Mouse (Mus musculus): ENCODE data around the gene Glrx5. TPM values are rescaled to one million over a fixed set of nuclear protein-coding genes. Genes with fewer than 3 reads are reported as not detected.

Glrx5 gene
- total and polyA plus RNA-seq, 3 experiments = 38.5 to 112 (median 79.5) TPM

DNA sequence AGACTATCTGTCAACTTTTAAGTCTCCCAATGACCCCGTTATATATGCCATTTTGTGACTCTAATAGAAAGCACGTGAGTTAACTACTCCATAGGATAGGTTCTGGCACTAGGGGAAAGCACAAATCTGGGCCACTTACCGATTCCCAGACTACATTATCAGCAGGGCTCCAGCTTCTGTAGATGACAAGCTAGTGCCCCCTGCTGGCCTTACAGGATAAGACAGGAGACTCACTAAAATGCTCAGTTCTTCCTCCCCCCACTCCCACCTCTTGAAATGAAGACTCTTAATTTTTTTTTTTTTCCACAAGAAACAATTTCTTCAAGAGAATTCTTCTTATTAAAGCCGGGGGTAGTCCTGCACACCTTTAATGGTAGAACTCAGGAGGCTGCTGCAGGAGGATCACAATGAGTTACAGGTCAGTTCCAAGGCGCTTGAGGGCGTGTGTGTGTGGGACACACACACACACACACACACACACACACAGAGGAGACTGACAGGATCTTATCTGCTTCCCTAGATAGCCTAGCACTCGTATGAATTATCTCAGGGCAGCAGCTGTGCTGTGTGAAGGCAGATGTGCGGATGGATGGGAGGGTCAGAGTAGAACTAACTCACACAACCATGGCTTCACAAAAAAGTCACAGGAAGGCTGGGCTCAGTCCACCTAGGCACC is 7.1 kb upstream of the Glrx5 start:
- H3K27me3 ChIP-seq (replicated peaks) = no peaks in the 10 kb centered on the region
- in situ Hi-C loops (cut with MboI; ENCODE audit: low pct_ligation_motif_present, low pct_unique_long_range_greater_than_20kb, low sequenced_read_pairs) = no loop called here
- H3K27ac ChIP-seq (ENCODE audit: insufficient read depth, low read depth) = peak overlapping the region; percentile 25
- peaks cover 25 to 66% of the 10 kb centered on the region in 2 experiments for H3K4me1 ChIP-seq (ENCODE audit: control insufficient read depth in 1 of 2, insufficient read depth in 2 of 2)
- peaks cover 6% of the 10 kb centered on the region for H3K9me3 ChIP-seq (replicated peaks; ENCODE audit: low read length)
- DNase-seq (ENCODE audit: extremely low read depth) = peak; percentile 87
- TF ChIP-seq MYC (IDR thresholded peaks at IDR 0.05; ENCODE audit: low read depth, low read length) (peak; percentile 74), BHLHE40 (IDR thresholded peaks at IDR 0.05; ENCODE audit: low read depth, low read length) (peak; percentile 79), ELF1 (IDR thresholded peaks at IDR 0.05; ENCODE audit: low read depth, low read length) (0 out of 2 replicates have a peak, but pooled peaks have one; percentile 17), RAD21 (IDR thresholded peaks at IDR 0.05; ENCODE audit: low read depth, low read length) (peak; percentile 99), POLR2A (IDR thresholded peaks at IDR 0.05; ENCODE audit: low read depth, low read length) (no peak), CTCF (conservative IDR thresholded peaks at IDR 0.05 in 1 of 2, IDR thresholded peaks at IDR 0.05 in 1 of 2; ENCODE audit: low read depth in 2 of 2, low read length in 2 of 2) (peak; percentile 78 to 97), IRF4 (IDR thresholded peaks at IDR 0.05; ENCODE audit: low read depth, low read length) (peak; percentile 70), UBTF (IDR thresholded peaks at IDR 0.05; ENCODE audit: low read depth, low read length) (no peak), ZC3H11A (IDR thresholded peaks at IDR 0.05; ENCODE audit: low read depth, low read length) (peak; percentile 95), TCF12 (IDR thresholded peaks at IDR 0.05; ENCODE audit: low read depth, low read length) (no peak; the same call in 1 of the 2 replicates), MXI1 (IDR thresholded peaks at IDR 0.05; ENCODE audit: low read depth, low read length) (peak; percentile 61; the same call in 1 of the 2 replicates), KAT2A (IDR thresholded peaks at IDR 0.05; ENCODE audit: insufficient replicate concordance, low read length) (no peak), NRF1 (IDR thresholded peaks at IDR 0.05; ENCODE audit: low read depth, low read length) (0 out of 2 replicates have a peak, but pooled peaks have one; percentile 22), JUND (conservative IDR thresholded peaks at IDR 0.05; ENCODE audit: low read depth, low read length) (peak; percentile 47; the same call in 1 of the 2 replicates), SMC3 (IDR thresholded peaks at IDR 0.05; ENCODE audit: low read depth, low read length) (peak; percentile 99), JUN (IDR thresholded peaks at IDR 0.05; ENCODE audit: insufficient read depth, low read depth, low read length) (no peak), E2F4 (IDR thresholded peaks at IDR 0.05; ENCODE audit: insufficient replicate concordance, low read depth, low read length) (0 out of 2 replicates have a peak, but pooled peaks have one; percentile 19), MEF2A (IDR thresholded peaks at IDR 0.05; ENCODE audit: borderline replicate concordance, low read depth, low read length) (peak; percentile 62; the same call in 1 of the 2 replicates), ZNF384 (IDR thresholded peaks at IDR 0.05; ENCODE audit: low read depth, low read length) (peak; percentile 71), ZMIZ1 (IDR thresholded peaks at IDR 0.05; ENCODE audit: low read depth, low read length) (no peak), CHD1 (IDR thresholded peaks at IDR 0.05; ENCODE audit: low read depth, low read length) (no peak), MAFK (IDR thresholded peaks at IDR 0.05; ENCODE audit: insufficient replicate concordance, low read length) (peak; percentile 74; the same call in 1 of the 2 replicates), USF2 (conservative IDR thresholded peaks at IDR 0.05; ENCODE audit: low read depth, low read length) (no peak), CHD2 (IDR thresholded peaks at IDR 0.05; ENCODE audit: low read length) (peak; percentile 64), MAX (IDR thresholded peaks at IDR 0.05; ENCODE audit: low read length) (peak; percentile 54; the same call in 1 of the 2 replicates), MAZ (IDR thresholded peaks at IDR 0.05; ENCODE audit: low read depth, low read length) (peak; percentile 68; the same call in 1 of the 2 replicates), ETS1 (conservative IDR thresholded peaks at IDR 0.05; ENCODE audit: low read depth, low read length) (peak; percentile 20; the same call in 1 of the 2 replicates), NELFE (IDR thresholded peaks at IDR 0.05; ENCODE audit: low read depth, low read length) (peak; percentile 53; the same call in 1 of the 2 replicates)
- H3K36me3 ChIP-seq (replicated peaks in 1 of 2; ENCODE audit: control insufficient read depth in 1 of 2, insufficient read depth in 1 of 2, low read length in 1 of 2) = peaks cover 11 to 23% of the 10 kb centered on the region in 2 experiments
- dilution Hi-C loops (cut with MboI; ENCODE audit: extremely low pct_ligation_motif_present, extremely low pct_unique_long_range_greater_than_20kb, low sequenced_read_pairs) = no loop called here
- peaks cover 6% of the 10 kb centered on the region for H3K79me2 ChIP-seq (replicated peaks; ENCODE audit: control insufficient read depth, extremely low read depth, insufficient read depth, poor library complexity, severe bottlenecking)
- no peak overlapping the region for H3K9ac ChIP-seq (ENCODE audit: insufficient read depth, low read depth)
- no peak overlapping the region for H3K4me3 ChIP-seq (replicated peaks in 1 of 3; ENCODE audit: low read depth in 2 of 3, low read length in 2 of 3, poor library complexity in 1 of 3)
- H3K4me2 ChIP-seq (ENCODE audit: insufficient read depth, low read depth, poor library complexity, severe bottlenecking) = peak overlapping the region; percentile 24; the same call in 1 of the 2 replicates

Data from CH12.LX (cell line).